Mouse (Mus musculus): ENCODE results near the gene Gnaq. TPM values are rescaled to one million over a fixed set of nuclear protein-coding genes. Genes with fewer than 3 reads are reported as not detected.

Gene Gnaq
- polyA plus RNA-seq, 1 experiment: 8.1 TPM

DNA sequence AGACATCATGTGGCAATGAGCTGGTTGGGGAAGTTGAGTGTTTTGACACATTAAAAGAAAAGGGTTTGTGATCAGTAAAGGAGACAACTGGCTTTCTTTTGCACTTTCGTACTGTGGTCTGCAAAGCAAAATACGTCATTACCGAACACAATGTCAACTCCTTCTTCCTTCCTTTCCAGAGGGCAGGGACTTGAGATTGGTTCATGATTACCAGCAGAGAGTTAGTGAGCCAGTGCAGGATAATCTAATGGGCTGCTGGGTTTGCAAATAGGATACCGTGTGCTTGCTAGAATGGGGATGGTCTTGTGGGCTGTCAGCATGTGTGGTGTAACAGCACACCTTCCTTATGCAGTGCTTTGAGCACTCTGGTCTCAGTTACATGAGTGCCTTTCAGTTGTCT lies 8.1 kb downstream of the Gnaq start:
- Histone ChIP-seq H3K4me3 (ENCODE audit: control insufficient read depth, insufficient read depth, low read length) (no peak overlapping the region), H3K27me3 (ENCODE audit: control insufficient read depth, insufficient read depth, low read length) (no peaks in the 10 kb centered on the region), H3K27ac (ENCODE audit: control insufficient read depth, insufficient read depth, low read length) (no peak overlapping the region), H3K36me3 (ENCODE audit: control insufficient read depth, insufficient read depth, low read length) (no peaks in the 10 kb centered on the region), H3K4me1 (replicated peaks; ENCODE audit: control insufficient read depth, insufficient read depth, low read length) (no peaks in the 10 kb centered on the region; the same call in 1 of the 2 replicates)
- no peak for DNase-seq
- TF ChIP-seq POLR2A (IDR thresholded peaks at IDR 0.05; ENCODE audit: control insufficient read depth, extremely low read depth, insufficient read depth, low read length, poor library complexity) (no peak), CTCF (IDR thresholded peaks at IDR 0.05; ENCODE audit: borderline replicate concordance, control insufficient read depth, extremely low read depth, insufficient read depth, low read length, poor library complexity) (no peak)
- WGBS: 23% methylated on average over 4 of the region's 4 CpGs

DNA sequence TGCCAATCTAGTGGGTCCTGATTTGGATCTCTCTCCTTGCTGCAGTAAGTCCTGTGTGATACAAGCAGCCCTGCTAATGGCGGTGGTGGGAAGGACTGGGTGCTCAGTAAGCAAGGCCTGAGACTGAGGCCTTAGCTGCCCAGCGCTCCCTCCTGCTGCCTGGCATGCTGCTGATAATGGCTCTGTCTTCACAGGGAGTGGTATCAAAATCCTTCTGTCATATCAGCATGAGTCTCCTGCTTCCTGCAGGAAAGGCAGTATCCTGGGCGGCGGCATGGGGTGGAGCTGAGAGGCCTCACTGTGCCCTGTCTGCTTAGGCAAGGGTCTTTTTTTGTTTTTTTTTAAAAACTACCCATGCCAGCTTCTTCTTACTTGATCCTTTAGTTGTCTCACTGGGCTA lies 9.2 kb downstream of the Gnaq start:
- 91% methylated on average over 4 of the region's 4 CpGs for WGBS
- no peak for DNase-seq
- TF ChIP-seq CTCF (IDR thresholded peaks at IDR 0.05; ENCODE audit: borderline replicate concordance, control insufficient read depth, extremely low read depth, insufficient read depth, low read length, poor library complexity) (no peak), POLR2A (IDR thresholded peaks at IDR 0.05; ENCODE audit: control insufficient read depth, extremely low read depth, insufficient read depth, low read length, poor library complexity) (no peak)
- Histone ChIP-seq H3K27ac (ENCODE audit: control insufficient read depth, insufficient read depth, low read length) (no peak overlapping the region), H3K4me1 (replicated peaks; ENCODE audit: control insufficient read depth, insufficient read depth, low read length) (no peaks in the 10 kb centered on the region; the same call in 1 of the 2 replicates), H3K36me3 (ENCODE audit: control insufficient read depth, insufficient read depth, low read length) (no peaks in the 10 kb centered on the region), H3K27me3 (ENCODE audit: control insufficient read depth, insufficient read depth, low read length) (no peaks in the 10 kb centered on the region), H3K4me3 (ENCODE audit: control insufficient read depth, insufficient read depth, low read length) (no peak overlapping the region)

GRCm38 (mm10) chr19:16142990-16143389 lies 10.4 kb downstream of the Gnaq start:
- TF ChIP-seq POLR2A (IDR thresholded peaks at IDR 0.05; ENCODE audit: control insufficient read depth, extremely low read depth, insufficient read depth, low read length, poor library complexity) (no peak), CTCF (IDR thresholded peaks at IDR 0.05; ENCODE audit: borderline replicate concordance, control insufficient read depth, extremely low read depth, insufficient read depth, low read length, poor library complexity) (no peak)
- no peak overlapping the region for H3K4me3 ChIP-seq (ENCODE audit: control insufficient read depth, insufficient read depth, low read length)
- DNase-seq: no peak
- no peaks in the 10 kb centered on the region for H3K27me3 ChIP-seq (ENCODE audit: control insufficient read depth, insufficient read depth, low read length)
- H3K4me1 ChIP-seq (replicated peaks; ENCODE audit: control insufficient read depth, insufficient read depth, low read length): no peaks in the 10 kb centered on the region; the same call in 1 of the 2 replicates
- no peak overlapping the region for H3K27ac ChIP-seq (ENCODE audit: control insufficient read depth, insufficient read depth, low read length)
- no peaks in the 10 kb centered on the region for H3K36me3 ChIP-seq (ENCODE audit: control insufficient read depth, insufficient read depth, low read length)
- WGBS: 91% methylated on average over 10 of the region's 10 CpGs

- no peaks in the 10 kb centered on the region for H3K36me3 ChIP-seq (ENCODE audit: control insufficient read depth, insufficient read depth, low read length)
- WGBS: 96% methylated on average over 6 of the region's 6 CpGs
- TF ChIP-seq CTCF (IDR thresholded peaks at IDR 0.05; ENCODE audit: borderline replicate concordance, control insufficient read depth, extremely low read depth, insufficient read depth, low read length, poor library complexity): no peak
- TF ChIP-seq POLR2A (IDR thresholded peaks at IDR 0.05; ENCODE audit: control insufficient read depth, extremely low read depth, insufficient read depth, low read length, poor library complexity): no peak
- H3K4me1 ChIP-seq (replicated peaks; ENCODE audit: control insufficient read depth, insufficient read depth, low read length): no peaks in the 10 kb centered on the region
- DNase-seq: no peak
- no peaks in the 10 kb centered on the region for H3K27me3 ChIP-seq (ENCODE audit: control insufficient read depth, insufficient read depth, low read length)
- no peak overlapping the region for H3K4me3 ChIP-seq (ENCODE audit: control insufficient read depth, insufficient read depth, low read length)
- no peak overlapping the region for H3K27ac ChIP-seq (ENCODE audit: control insufficient read depth, insufficient read depth, low read length)
Observed at GRCm38 (mm10) chr19:16147446-16147845, 14.8 kb downstream of the Gnaq start.

- H3K4me3 ChIP-seq (ENCODE audit: control insufficient read depth, insufficient read depth, low read length): no peak overlapping the region
Observed at GRCm38 (mm10) chr19:16149094-16149493, 16.5 kb downstream of the Gnaq start.

GRCm38 (mm10) chr19:16150328-16150727 lies 17.7 kb downstream of the Gnaq start:
- no peak for DNase-seq
- H3K27me3 ChIP-seq (ENCODE audit: control insufficient read depth, insufficient read depth, low read length): no peaks in the 10 kb centered on the region
- 95% methylated on average over 7 of the region's 7 CpGs for WGBS
- H3K4me1 ChIP-seq (replicated peaks; ENCODE audit: control insufficient read depth, insufficient read depth, low read length): no peaks in the 10 kb centered on the region
- H3K36me3 ChIP-seq (ENCODE audit: control insufficient read depth, insufficient read depth, low read length): no peaks in the 10 kb centered on the region
- no peak overlapping the region for H3K4me3 ChIP-seq (ENCODE audit: control insufficient read depth, insufficient read depth, low read length)
- TF ChIP-seq CTCF (IDR thresholded peaks at IDR 0.05; ENCODE audit: borderline replicate concordance, control insufficient read depth, extremely low read depth, insufficient read depth, low read length, poor library complexity): no peak
- no peak for TF ChIP-seq POLR2A (IDR thresholded peaks at IDR 0.05; ENCODE audit: control insufficient read depth, extremely low read depth, insufficient read depth, low read length, poor library complexity)
- H3K27ac ChIP-seq (ENCODE audit: control insufficient read depth, insufficient read depth, low read length): no peak overlapping the region

More at GRCm38 (mm10) chr19:16149094-16149493, 16.5 kb downstream of the Gnaq start:
- Histone ChIP-seq H3K36me3 (ENCODE audit: control insufficient read depth, insufficient read depth, low read length) (no peaks in the 10 kb centered on the region), H3K27ac (ENCODE audit: control insufficient read depth, insufficient read depth, low read length) (no peak overlapping the region), H3K4me1 (replicated peaks; ENCODE audit: control insufficient read depth, insufficient read depth, low read length) (no peaks in the 10 kb centered on the region), H3K27me3 (ENCODE audit: control insufficient read depth, insufficient read depth, low read length) (no peaks in the 10 kb centered on the region)
- WGBS: 93% methylated on average over 1 of the region's 1 CpGs
- no peak for TF ChIP-seq POLR2A (IDR thresholded peaks at IDR 0.05; ENCODE audit: control insufficient read depth, extremely low read depth, insufficient read depth, low read length, poor library complexity)
- TF ChIP-seq CTCF (IDR thresholded peaks at IDR 0.05; ENCODE audit: borderline replicate concordance, control insufficient read depth, extremely low read depth, insufficient read depth, low read length, poor library complexity): no peak
- DNase-seq: no peak

DNA sequence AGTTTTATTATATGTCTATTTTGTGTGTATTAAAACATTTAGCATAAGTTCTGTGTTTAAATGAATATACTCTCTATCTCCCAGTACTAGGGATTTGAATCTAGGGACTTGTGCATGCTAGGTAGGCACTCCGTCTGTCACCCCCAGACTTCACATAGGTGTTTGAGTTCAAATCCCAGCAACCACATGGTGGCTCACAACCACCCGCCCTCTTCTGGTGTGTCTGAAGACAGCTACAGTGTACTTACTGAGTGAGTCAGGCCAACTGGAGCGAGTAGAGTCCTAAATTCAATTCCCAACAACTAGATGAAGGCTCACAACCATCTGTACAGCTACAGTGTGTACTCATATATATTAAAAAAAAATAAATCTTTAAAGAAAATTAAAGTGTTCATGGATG lies 21.2 kb downstream of the Gnaq start:
- Histone ChIP-seq H3K27me3 (ENCODE audit: control insufficient read depth, insufficient read depth, low read length) (no peaks in the 10 kb centered on the region), H3K27ac (ENCODE audit: control insufficient read depth, insufficient read depth, low read length) (no peak overlapping the region), H3K4me1 (replicated peaks; ENCODE audit: control insufficient read depth, insufficient read depth, low read length) (no peaks in the 10 kb centered on the region), H3K36me3 (ENCODE audit: control insufficient read depth, insufficient read depth, low read length) (no peaks in the 10 kb centered on the region), H3K4me3 (ENCODE audit: control insufficient read depth, insufficient read depth, low read length) (no peak overlapping the region)
- 90% methylated on average over 3 of the region's 3 CpGs for WGBS
- DNase-seq: no peak
- TF ChIP-seq POLR2A (IDR thresholded peaks at IDR 0.05; ENCODE audit: control insufficient read depth, extremely low read depth, insufficient read depth, low read length, poor library complexity) (no peak), CTCF (IDR thresholded peaks at IDR 0.05; ENCODE audit: borderline replicate concordance, control insufficient read depth, extremely low read depth, insufficient read depth, low read length, poor library complexity) (no peak)

Data from thymus, adult 2 months (tissue).